Mouse (Mus musculus): ENCODE results near the gene Gpc6. TPM values are rescaled to one million over a fixed set of nuclear protein-coding genes. Genes with fewer than 3 reads are reported as not detected.
A peak's percentile ranks its signal among the peaks of the same experiment; 100 is the strongest.

Gpc6 gene
- polyA plus RNA-seq, 1 experiment from 2014 or later, result 86.1 TPM

DNA sequence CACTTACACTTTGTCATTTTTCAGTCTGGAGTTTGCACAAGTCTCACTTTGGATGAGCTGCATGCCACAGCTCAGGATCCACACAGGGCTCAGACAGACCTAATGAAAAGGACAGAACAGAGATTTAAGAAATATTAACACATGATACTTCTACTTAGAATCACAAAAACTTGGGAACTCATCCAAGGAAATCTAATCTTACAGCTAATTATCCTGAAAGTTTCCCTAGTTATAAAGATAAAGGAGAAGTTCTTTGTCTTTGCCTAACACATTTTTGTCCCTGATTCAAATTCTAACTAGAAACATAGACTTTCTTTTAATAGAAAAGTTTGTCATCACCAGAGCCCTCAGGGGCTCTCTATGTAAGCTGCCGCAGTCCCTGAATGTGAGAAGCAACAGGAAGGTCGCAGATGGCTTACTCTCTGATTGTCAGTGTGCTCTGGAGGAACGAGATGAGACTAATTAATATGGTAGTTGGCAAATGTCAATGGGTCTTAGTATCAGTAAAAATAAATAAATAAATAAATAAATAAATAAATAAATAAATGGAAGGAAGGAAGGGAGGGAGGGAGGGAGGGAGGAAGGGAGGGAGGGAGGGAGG is 526.4 kb downstream of the Gpc6 start:
- no peak overlapping the region for H3K9ac ChIP-seq (replicated peaks; ENCODE audit: low read depth, low read length)
- H3K4me3 ChIP-seq (ENCODE audit: low read depth, low read length), result no peak overlapping the region
- no peaks in the 10 kb centered on the region for H3K36me3 ChIP-seq (ENCODE audit: control insufficient read depth, insufficient read depth, low read length)
- WGBS, result 61% methylated on average over 3 of the region's 3 CpGs
- no peak overlapping the region for H3K4me2 ChIP-seq (replicated peaks; ENCODE audit: low read depth, low read length)
- H3K27ac ChIP-seq (ENCODE audit: low read length), result no peak overlapping the region
- ATAC-seq (ENCODE audit: insufficient number of reproducible peaks, insufficient read depth, low FRiP score, low read depth), result no peak
- H3K4me1 ChIP-seq (ENCODE audit: control insufficient read depth, insufficient read depth, low read length), result no peaks in the 10 kb centered on the region
- H3K9me3 ChIP-seq (ENCODE audit: control insufficient read depth, low read depth, low read length), result no peaks in the 10 kb centered on the region
- H3K27me3 ChIP-seq (ENCODE audit: control insufficient read depth, insufficient read depth, low read length), result no peaks in the 10 kb centered on the region

DNA sequence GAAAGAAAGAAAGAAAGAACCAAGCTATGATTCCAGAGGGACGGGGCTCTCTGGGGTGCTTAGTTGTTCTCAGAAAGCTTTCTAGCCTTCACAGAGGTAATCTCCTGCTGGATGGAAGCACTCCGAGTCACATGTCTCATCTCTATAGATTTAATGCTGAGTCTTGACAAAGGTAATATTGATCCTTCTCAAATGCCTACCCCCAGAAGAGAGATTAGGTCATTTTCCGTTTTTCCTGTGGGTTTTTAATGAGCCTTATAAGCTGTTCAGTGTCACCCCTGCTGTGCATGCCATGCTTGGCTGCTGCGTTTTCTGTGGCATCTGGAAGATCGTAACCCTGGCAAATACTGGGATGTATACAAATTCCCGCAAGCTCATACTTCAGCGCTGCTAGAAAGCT is 527.0 kb downstream of the Gpc6 start:
- Histone ChIP-seq H3K4me2 (replicated peaks; ENCODE audit: low read depth, low read length) (no peak overlapping the region), H3K27me3 (ENCODE audit: control insufficient read depth, insufficient read depth, low read length) (no peaks in the 10 kb centered on the region), H3K9ac (replicated peaks; ENCODE audit: low read depth, low read length) (no peak overlapping the region), H3K4me3 (ENCODE audit: low read depth, low read length) (no peak overlapping the region), H3K9me3 (ENCODE audit: control insufficient read depth, low read depth, low read length) (no peaks in the 10 kb centered on the region), H3K36me3 (ENCODE audit: control insufficient read depth, insufficient read depth, low read length) (no peaks in the 10 kb centered on the region), H3K27ac (ENCODE audit: low read length) (no peak overlapping the region), H3K4me1 (ENCODE audit: control insufficient read depth, insufficient read depth, low read length) (no peaks in the 10 kb centered on the region)
- no peak for ATAC-seq (ENCODE audit: insufficient number of reproducible peaks, insufficient read depth, low FRiP score, low read depth)
- 64% methylated on average over 7 of the region's 7 CpGs for WGBS

DNA sequence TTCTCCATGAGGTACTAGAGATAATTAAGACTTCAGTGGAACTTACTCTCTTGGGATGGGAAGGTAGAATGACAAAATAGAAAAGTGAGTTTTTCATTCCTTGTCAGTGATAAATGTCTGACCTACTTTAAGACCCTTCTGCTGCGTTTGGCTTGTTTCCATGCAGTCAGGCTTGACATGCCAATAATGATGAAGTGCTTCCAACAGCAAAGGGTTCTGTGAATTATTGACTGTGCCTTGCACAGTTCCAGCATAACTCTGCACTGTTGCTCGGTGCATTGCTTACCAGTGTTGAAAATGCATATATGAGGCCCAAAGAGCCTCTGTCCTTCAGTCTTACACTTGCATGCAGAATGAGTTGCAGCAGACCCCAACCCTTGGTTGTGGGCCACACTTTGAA is 548.3 kb downstream of the Gpc6 start:
- 53% methylated on average over 2 of the region's 2 CpGs for WGBS
- no peak for ATAC-seq (ENCODE audit: insufficient number of reproducible peaks, insufficient read depth, low FRiP score, low read depth)
- no peaks in the 10 kb centered on the region for H3K36me3 ChIP-seq (ENCODE audit: control insufficient read depth, insufficient read depth, low read length)

DNA sequence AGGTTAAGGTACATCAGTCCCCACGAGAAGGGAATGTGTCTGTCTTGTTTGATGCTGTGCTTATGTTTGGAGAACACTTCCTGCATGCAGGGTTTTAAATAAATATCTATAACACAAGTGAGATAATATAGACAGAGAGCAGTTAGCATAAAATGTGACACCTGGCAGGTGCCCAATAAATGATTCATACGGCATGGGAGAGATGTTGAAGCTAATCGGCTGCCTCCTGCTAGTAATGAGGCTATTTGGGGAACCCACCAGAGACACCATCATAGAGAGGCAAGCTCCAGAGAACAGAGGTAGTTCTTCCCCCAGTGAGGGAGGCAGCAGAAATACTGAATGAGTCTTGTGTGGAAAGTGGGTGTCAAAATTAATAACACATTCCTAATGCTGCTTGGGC is 553.8 kb downstream of the Gpc6 start:
- Histone ChIP-seq H3K27ac (ENCODE audit: low read length) (no peak overlapping the region), H3K9me3 (ENCODE audit: control insufficient read depth, low read depth, low read length) (no peaks in the 10 kb centered on the region), H3K4me3 (ENCODE audit: low read depth, low read length) (no peak overlapping the region), H3K36me3 (ENCODE audit: control insufficient read depth, insufficient read depth, low read length) (no peaks in the 10 kb centered on the region), H3K27me3 (ENCODE audit: control insufficient read depth, insufficient read depth, low read length) (no peaks in the 10 kb centered on the region), H3K4me1 (ENCODE audit: control insufficient read depth, insufficient read depth, low read length) (peaks cover 8% of the 10 kb centered on the region; the same call in 1 of the 2 replicates), H3K4me2 (replicated peaks; ENCODE audit: low read depth, low read length) (no peak overlapping the region), H3K9ac (replicated peaks; ENCODE audit: low read depth, low read length) (no peak overlapping the region)
- no peak for ATAC-seq (ENCODE audit: insufficient number of reproducible peaks, insufficient read depth, low FRiP score, low read depth)
- WGBS, result 21% methylated on average over 3 of the region's 3 CpGs

More for the DNA sequence above, 548.3 kb downstream of the Gpc6 start:
- Histone ChIP-seq H3K27ac (ENCODE audit: low read length) (no peak overlapping the region), H3K9ac (replicated peaks; ENCODE audit: low read depth, low read length) (no peak overlapping the region), H3K4me1 (ENCODE audit: control insufficient read depth, insufficient read depth, low read length) (peaks cover 1% of the 10 kb centered on the region; the same call in 1 of the 2 replicates), H3K4me2 (replicated peaks; ENCODE audit: low read depth, low read length) (no peak overlapping the region), H3K9me3 (ENCODE audit: control insufficient read depth, low read depth, low read length) (no peaks in the 10 kb centered on the region), H3K27me3 (ENCODE audit: control insufficient read depth, insufficient read depth, low read length) (no peaks in the 10 kb centered on the region), H3K4me3 (ENCODE audit: low read depth, low read length) (no peak overlapping the region)

DNA sequence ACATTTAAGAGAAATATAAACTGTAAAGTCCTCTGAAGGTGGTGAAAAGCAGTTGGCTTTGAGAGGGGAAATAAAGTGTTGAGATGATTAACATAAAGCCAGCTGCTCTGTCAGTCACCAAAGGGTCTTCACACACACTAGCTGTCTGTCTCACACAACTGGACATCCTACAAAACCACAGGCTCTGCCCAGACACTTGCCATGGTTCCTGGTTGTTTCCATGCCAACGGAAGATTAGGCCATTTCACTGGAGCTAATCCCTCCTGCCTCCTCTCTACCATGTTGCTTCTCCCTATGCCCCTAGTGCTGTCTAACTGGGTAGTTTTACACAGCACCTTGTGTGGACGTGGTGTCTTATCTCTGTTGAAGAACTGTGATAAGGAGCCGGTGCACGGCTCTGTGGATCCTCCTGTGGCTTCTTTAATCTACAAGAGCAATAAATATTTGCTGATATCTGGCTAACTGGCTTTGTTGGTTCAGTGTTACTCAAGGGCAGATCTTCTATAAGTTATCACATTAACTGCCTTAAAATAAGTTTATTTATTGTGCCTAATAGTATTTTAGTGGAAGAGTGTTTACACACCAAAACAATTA is 562.1 kb downstream of the Gpc6 start:
- no peak overlapping the region for H3K4me2 ChIP-seq (replicated peaks; ENCODE audit: low read depth, low read length)
- ATAC-seq (ENCODE audit: insufficient number of reproducible peaks, insufficient read depth, low FRiP score, low read depth), result no peak
- no peak overlapping the region for H3K27ac ChIP-seq (ENCODE audit: low read length)
- H3K9ac ChIP-seq (replicated peaks; ENCODE audit: low read depth, low read length), result no peak overlapping the region
- 46% methylated on average over 4 of the region's 4 CpGs for WGBS
- no peaks in the 10 kb centered on the region for H3K9me3 ChIP-seq (ENCODE audit: control insufficient read depth, low read depth, low read length)
- H3K27me3 ChIP-seq (ENCODE audit: control insufficient read depth, insufficient read depth, low read length), result no peaks in the 10 kb centered on the region
- H3K36me3 ChIP-seq (ENCODE audit: control insufficient read depth, insufficient read depth, low read length), result no peaks in the 10 kb centered on the region
- H3K4me3 ChIP-seq (ENCODE audit: low read depth, low read length), result no peak overlapping the region
- H3K4me1 ChIP-seq (ENCODE audit: control insufficient read depth, insufficient read depth, low read length), result peaks cover 6% of the 10 kb centered on the region; the same call in 1 of the 2 replicates

DNA sequence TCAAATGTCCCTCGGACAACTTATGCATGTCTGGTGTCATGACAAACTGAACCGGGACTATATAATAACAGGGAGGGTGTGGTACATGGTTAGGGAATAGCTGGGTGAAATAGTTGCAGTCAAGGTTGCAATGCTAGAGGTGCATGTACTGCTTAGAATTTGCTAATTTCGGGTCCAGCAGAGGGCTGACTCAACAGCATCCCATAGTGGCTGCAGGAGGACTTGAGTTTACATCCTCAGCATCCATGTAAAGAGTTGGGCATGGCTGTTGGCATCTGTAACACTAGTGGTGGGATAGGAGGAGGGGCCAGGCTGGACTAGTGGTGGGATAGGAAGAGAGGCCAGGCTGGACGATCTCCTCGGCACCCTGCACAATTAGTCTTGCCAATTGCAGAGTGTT is 565.4 kb downstream of the Gpc6 start:
- H3K4me3 ChIP-seq (ENCODE audit: low read depth, low read length), result no peak overlapping the region
- H3K27ac ChIP-seq (ENCODE audit: low read length), result no peak overlapping the region
- H3K4me2 ChIP-seq (replicated peaks; ENCODE audit: low read depth, low read length), result no peak overlapping the region
- ATAC-seq (ENCODE audit: insufficient number of reproducible peaks, insufficient read depth, low FRiP score, low read depth), result peak; percentile 33; the same call in 1 of the 2 replicates
- no peaks in the 10 kb centered on the region for H3K27me3 ChIP-seq (ENCODE audit: control insufficient read depth, insufficient read depth, low read length)
- no peak overlapping the region for H3K9ac ChIP-seq (replicated peaks; ENCODE audit: low read depth, low read length)
- no peaks in the 10 kb centered on the region for H3K9me3 ChIP-seq (ENCODE audit: control insufficient read depth, low read depth, low read length)
- peaks cover 11% of the 10 kb centered on the region; the same call in 1 of the 2 replicates for H3K4me1 ChIP-seq (ENCODE audit: control insufficient read depth, insufficient read depth, low read length)
- 49% methylated on average over 5 of the region's 5 CpGs for WGBS
- H3K36me3 ChIP-seq (ENCODE audit: control insufficient read depth, insufficient read depth, low read length), result no peaks in the 10 kb centered on the region

DNA sequence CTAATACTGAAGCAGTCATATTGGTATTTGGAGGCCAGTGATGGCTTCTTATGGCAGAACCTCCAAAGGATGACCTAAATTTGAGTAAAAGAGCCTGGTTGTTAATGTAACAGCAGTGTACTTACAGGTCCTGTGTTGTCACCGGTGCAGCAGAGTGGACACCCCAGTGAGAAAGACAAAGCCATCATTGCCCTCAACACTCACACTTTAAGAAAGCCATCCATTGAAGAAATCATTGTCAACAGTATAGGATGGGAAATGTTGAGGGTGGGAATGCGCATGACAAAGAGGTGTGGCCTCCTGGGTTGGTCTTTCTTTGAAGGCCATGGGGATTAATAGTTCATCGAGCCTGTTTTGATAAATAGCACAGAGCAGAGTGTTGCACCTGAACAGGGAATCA is 570.0 kb downstream of the Gpc6 start:
- no peaks in the 10 kb centered on the region for H3K9me3 ChIP-seq (ENCODE audit: control insufficient read depth, low read depth, low read length)
- 46% methylated on average over 3 of the region's 3 CpGs for WGBS

DNA sequence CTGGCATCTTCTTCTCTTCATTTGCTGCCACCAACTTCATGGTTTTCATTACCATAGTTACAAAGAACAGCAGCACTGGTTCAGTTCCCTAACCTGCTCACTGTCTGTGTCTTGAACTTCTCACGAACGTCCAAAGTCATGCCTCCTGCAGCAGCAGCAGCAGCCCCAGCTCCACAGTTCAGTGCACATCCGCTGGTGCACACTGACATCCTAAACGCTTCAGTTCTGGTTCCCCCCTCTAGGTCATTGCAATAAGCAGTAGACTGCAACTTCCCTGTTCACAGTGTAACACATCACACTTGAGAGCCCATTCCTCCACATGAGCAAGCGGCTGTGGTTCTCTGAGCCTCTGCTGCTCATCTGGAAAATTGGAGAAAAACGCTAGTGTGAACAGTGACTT is 573.7 kb downstream of the Gpc6 start:
- Histone ChIP-seq H3K36me3 (ENCODE audit: control insufficient read depth, insufficient read depth, low read length) (no peaks in the 10 kb centered on the region), H3K4me1 (ENCODE audit: control insufficient read depth, insufficient read depth, low read length) (peaks cover 16% of the 10 kb centered on the region; the same call in 1 of the 2 replicates), H3K4me2 (replicated peaks; ENCODE audit: low read depth, low read length) (no peak overlapping the region), H3K9me3 (ENCODE audit: control insufficient read depth, low read depth, low read length) (no peaks in the 10 kb centered on the region), H3K9ac (replicated peaks; ENCODE audit: low read depth, low read length) (no peak overlapping the region), H3K27ac (ENCODE audit: low read length) (peak overlapping the region; percentile 86), H3K4me3 (ENCODE audit: low read depth, low read length) (no peak overlapping the region), H3K27me3 (ENCODE audit: control insufficient read depth, insufficient read depth, low read length) (no peaks in the 10 kb centered on the region)
- ATAC-seq (ENCODE audit: insufficient number of reproducible peaks, insufficient read depth, low FRiP score, low read depth), result no peak
- WGBS, result 44% methylated on average over 6 of the region's 6 CpGs

More for the DNA sequence above, 570.0 kb downstream of the Gpc6 start:
- no peak overlapping the region for H3K9ac ChIP-seq (replicated peaks; ENCODE audit: low read depth, low read length)
- H3K36me3 ChIP-seq (ENCODE audit: control insufficient read depth, insufficient read depth, low read length), result no peaks in the 10 kb centered on the region
- H3K4me3 ChIP-seq (ENCODE audit: low read depth, low read length), result no peak overlapping the region
- H3K4me2 ChIP-seq (replicated peaks; ENCODE audit: low read depth, low read length), result no peak overlapping the region
- H3K27me3 ChIP-seq (ENCODE audit: control insufficient read depth, insufficient read depth, low read length), result no peaks in the 10 kb centered on the region
- no peak for ATAC-seq (ENCODE audit: insufficient number of reproducible peaks, insufficient read depth, low FRiP score, low read depth)
- H3K4me1 ChIP-seq (ENCODE audit: control insufficient read depth, insufficient read depth, low read length), result peaks cover 16% of the 10 kb centered on the region; the same call in 1 of the 2 replicates
- H3K27ac ChIP-seq (ENCODE audit: low read length), result no peak overlapping the region

Data from stomach, embryonic 14.5 days (tissue).